Mouse (Mus musculus): Measurements from ENCODE around the gene Ier3. TPM values are rescaled to one million over a fixed set of nuclear protein-coding genes. Genes with fewer than 3 reads are reported as not detected.
"Not testable (repeated sequence)": the region's sequence is repeated elsewhere in the genome, so short reads cannot be mapped to it uniquely, and the experiment has no call there.

The Ier3 gene
- polyA plus RNA-seq, 1 experiment from 2014 or later: 149 TPM

DNA sequence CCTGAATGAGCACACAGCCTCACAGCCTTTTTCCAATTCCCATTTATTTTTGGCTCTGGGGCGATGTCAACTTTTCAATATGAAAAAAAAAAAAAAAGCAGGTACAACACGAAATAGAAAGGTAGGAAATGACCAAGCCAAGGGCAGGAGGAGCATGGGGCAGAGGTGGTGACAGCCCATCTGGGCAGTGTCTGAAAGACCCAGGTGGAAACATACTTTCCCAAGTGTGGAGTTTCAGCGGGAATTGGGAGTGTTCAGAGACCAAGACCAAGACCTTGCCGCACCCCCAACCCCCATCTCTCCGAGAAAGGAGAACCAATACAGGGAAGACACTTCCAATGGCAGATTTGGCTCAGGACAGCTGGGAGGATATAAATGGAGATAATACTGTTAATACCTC is 12.4 kb downstream of the Ier3 start:
- ATAC-seq: no peak
- TF ChIP-seq CTCF (IDR thresholded peaks at IDR 0.05): no peak
- DNase-seq (ENCODE audit: low read depth, low spot score): no peak
- H3K27me3 ChIP-seq: no peaks in the 10 kb centered on the region
- ChIA-PET CTCF (interaction anchor here (0.9 to 5.4 kb wide), 3 partner anchors 16 to 96 kb away, joined by 3 to 42 read pairs (median 4); no protein-coding TSS in a partner anchor), POLR2A (interaction anchor here (0.6 to 3.2 kb wide), 8 partner anchors 11 to 94 kb away, joined by 3 to 19 read pairs (median 5); partner anchors contain the start of genes Flot1 and Ier3)
- in situ Hi-C loops (cut with MboI; ENCODE audit: low pct_unique_long_range_greater_than_20kb): no loop called here

DNA sequence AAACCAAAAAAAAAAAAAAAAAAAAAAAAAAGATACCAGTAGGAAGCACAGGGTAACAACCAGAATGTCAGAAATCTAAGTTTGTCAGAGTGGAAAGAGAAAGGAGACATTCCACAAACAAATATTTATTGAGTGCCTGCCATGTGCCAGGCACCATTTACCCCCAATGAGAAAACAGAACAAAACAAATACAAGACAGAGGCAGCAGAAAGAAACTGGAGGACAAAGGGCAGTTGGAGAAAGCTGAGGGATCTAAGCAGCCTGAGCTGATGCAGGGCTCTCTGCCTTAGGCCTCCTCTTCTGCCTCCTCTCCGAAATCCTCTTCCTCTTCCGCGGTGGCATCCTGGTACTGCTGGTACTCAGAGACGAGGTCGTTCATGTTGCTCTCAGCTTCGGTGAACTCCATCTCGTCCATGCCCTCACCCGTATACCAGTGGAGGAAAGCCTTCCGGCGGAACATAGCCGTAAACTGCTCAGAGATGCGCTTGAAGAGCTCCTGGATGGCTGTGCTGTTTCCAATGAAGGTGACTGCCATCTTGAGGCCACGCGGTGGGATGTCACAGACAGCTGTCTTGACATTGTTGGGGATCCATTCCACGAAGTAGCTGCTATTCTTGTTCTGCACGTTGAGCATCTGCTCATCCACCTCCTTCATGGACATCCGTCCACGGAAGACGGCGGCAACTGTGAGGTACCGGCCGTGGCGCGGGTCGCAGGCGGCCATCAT is 13.4 kb downstream of the Ier3 start:
- ATAC-seq (no peak), DNase-seq (ENCODE audit: low read depth, low spot score) (no peak)
- ChIA-PET CTCF (interaction anchor here (1.0 to 6.7 kb wide), 7 partner anchors 36 to 110 kb away, joined by 3 to 42 read pairs (median 4); partner anchors contain the start of gene Dhx16), POLR2A (interaction anchor here (1.2 to 2.0 kb wide), 5 partner anchors 8 to 96 kb away, joined by 3 to 7 read pairs (median 6); partner anchors contain the start of gene Flot1)
- TF ChIP-seq CTCF (IDR thresholded peaks at IDR 0.05): no peak
- in situ Hi-C loops (cut with MboI; ENCODE audit: low pct_unique_long_range_greater_than_20kb): loop anchor here (5.0 kb wide), 2 partner anchors 37 to 82 kb away; partner anchors contain the start of genes Mrps18b and Ppp1r10
- no peaks in the 10 kb centered on the region for H3K27me3 ChIP-seq

GRCm38 (mm10) chr17:35835424-35836140 is 14.1 kb downstream of the Ier3 start:
- no peak for DNase-seq (ENCODE audit: low read depth, low spot score)
- CTCF ChIA-PET: interaction anchor here (1.0 to 6.7 kb wide), 10 partner anchors 8 to 110 kb away, joined by 3 to 42 read pairs (median 4); partner anchors contain the start of gene Dhx16
- ATAC-seq: no peak
- TF ChIP-seq CTCF (IDR thresholded peaks at IDR 0.05): no peak
- in situ Hi-C loops (cut with MboI; ENCODE audit: low pct_unique_long_range_greater_than_20kb): loop anchor here (5.0 kb wide), 2 partner anchors 37 to 82 kb away; partner anchors contain the start of genes Mrps18b and Ppp1r10
- H3K27me3 ChIP-seq: no peaks in the 10 kb centered on the region
- POLR2A ChIA-PET: interaction anchor here (1.1 to 2.0 kb wide), 7 partner anchors 9 to 97 kb away, joined by 4 to 7 read pairs (median 5); partner anchors contain the start of gene Flot1

DNA sequence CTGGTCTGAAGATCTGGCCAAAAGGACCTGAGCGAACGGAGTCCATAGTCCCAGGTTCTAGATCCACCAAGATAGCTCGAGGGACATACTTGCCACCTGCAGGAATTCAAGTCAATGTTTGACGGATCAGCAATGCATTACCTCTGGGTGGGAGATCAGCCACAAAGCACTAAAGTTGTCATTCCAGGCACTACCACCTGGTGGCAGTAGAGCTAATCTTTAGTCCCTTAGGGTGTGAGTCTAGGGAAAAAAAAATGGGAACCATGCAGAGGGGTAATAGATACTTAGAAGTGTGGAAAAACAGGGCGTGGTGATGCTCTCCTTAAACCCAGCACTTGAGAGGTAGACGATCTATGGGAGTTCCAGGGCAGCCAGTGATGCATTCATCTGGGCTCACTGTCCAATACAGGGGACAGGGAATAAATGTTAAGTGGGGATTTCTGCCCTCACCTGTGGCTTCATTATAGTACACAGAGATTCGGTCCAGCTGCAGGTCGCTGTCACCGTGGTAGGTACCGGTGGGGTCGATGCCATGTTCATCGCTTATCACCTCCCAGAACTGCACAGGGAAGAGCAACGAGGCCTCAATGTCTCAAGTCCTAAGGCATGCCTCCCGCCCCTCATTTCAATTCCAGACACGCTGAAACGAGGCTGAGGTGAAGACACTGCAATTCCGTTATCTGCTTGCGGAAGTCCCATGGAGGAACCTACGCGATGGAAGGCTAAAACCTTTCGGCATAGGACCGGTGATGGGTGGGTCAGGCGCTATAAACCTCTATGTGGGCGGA is 14.9 kb downstream of the Ier3 start:
- CTCF ChIA-PET: interaction anchor here (1.2 to 6.7 kb wide), 10 partner anchors 9 to 105 kb away, joined by 3 to 42 read pairs (median 4); partner anchors contain the start of genes Dhx16 and Ppp1r18
- in situ Hi-C loops (cut with MboI; ENCODE audit: low pct_unique_long_range_greater_than_20kb): loop anchor here (5.0 kb wide), 2 partner anchors 36 to 81 kb away; partner anchors contain the start of genes Mrps18b and Ppp1r10
- POLR2A ChIA-PET: interaction anchor here (1.0 to 2.0 kb wide), 14 partner anchors 10 to 134 kb away, joined by 3 to 13 read pairs (median 5); partner anchors contain the start of genes Flot1 and Ier3
- H3K27me3 ChIP-seq: no peaks in the 10 kb centered on the region
- TF ChIP-seq CTCF (IDR thresholded peaks at IDR 0.05): no peak
- ATAC-seq (peak; percentile 11), DNase-seq (ENCODE audit: low read depth, low spot score) (peak; percentile 74)

DNA sequence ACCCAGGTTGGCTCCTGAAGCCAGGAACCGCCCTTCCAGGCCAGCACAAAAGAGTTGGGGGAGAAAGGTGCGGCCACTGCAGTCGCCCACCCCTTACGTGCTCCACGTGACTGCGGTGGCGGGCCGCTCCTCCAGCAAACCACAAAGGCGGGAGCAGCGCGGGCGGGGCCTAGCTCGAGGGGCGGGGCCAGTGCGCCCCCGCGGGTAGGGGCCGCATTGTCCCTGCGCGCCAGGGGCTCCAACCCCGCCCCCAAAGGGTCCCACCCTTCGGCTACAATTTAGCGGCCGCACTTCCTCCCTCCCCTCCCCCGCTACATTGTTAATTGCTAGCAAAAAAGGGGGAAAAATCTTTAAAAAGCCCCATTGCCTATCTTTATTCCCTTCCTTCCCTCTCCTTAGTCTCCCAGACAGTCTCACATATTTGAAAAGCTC is 15.5 kb downstream of the Ier3 start:
- in situ Hi-C loops (cut with MboI; ENCODE audit: low pct_unique_long_range_greater_than_20kb): loop anchor here (5.0 kb wide), 2 partner anchors 35 to 80 kb away; partner anchors contain the start of genes Mrps18b and Ppp1r10
- ChIA-PET POLR2A (interaction anchor here (0.8 to 1.7 kb wide), 10 partner anchors 13 to 135 kb away, joined by 3 to 13 read pairs (median 4); partner anchors contain the start of genes Flot1 and Ier3), CTCF (interaction anchor here (1.1 to 6.7 kb wide), 7 partner anchors 28 to 99 kb away, joined by 3 to 42 read pairs (median 7); partner anchors contain the start of genes Dhx16 and Ppp1r18)
- DNase-seq (ENCODE audit: low read depth, low spot score) (no peak), ATAC-seq (no peak)
- no peaks in the 10 kb centered on the region for H3K27me3 ChIP-seq
- TF ChIP-seq CTCF (IDR thresholded peaks at IDR 0.05): no peak

DNA sequence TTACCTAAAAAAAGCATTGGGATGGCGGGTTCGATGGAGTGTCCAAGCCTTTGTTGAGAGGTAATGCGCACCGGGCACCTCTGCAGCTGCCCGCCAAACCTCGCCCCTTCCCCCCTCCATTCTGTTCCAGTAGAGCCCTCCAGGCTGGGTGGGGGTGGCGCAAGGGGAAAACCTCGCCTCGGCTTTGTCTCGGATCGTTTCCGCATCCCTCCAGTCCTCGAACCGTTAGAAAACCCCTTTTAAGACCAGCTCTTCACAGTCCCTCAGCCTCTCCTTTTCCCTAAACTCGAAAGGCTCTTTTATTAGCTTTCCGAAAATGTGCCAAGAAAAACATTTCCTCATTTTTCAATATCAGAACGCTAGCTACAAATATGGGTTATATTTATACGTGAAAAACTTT is 16.0 kb downstream of the Ier3 start:
- ChIA-PET POLR2A (interaction anchor here (0.5 to 1.7 kb wide), 10 partner anchors 13 to 136 kb away, joined by 3 to 13 read pairs (median 4); partner anchors contain the start of genes Flot1 and Ier3), CTCF (interaction anchor here (1.1 to 6.7 kb wide), 6 partner anchors 28 to 99 kb away, joined by 3 to 42 read pairs (median 6); partner anchors contain the start of gene Ppp1r18)
- DNase-seq (ENCODE audit: low read depth, low spot score) (no peak), ATAC-seq (no peak)
- in situ Hi-C loops (cut with MboI; ENCODE audit: low pct_unique_long_range_greater_than_20kb): loop anchor here (5.0 kb wide), 2 partner anchors 35 to 80 kb away; partner anchors contain the start of genes Mrps18b and Ppp1r10
- TF ChIP-seq CTCF (IDR thresholded peaks at IDR 0.05): no peak
- H3K27me3 ChIP-seq: no peaks in the 10 kb centered on the region

DNA sequence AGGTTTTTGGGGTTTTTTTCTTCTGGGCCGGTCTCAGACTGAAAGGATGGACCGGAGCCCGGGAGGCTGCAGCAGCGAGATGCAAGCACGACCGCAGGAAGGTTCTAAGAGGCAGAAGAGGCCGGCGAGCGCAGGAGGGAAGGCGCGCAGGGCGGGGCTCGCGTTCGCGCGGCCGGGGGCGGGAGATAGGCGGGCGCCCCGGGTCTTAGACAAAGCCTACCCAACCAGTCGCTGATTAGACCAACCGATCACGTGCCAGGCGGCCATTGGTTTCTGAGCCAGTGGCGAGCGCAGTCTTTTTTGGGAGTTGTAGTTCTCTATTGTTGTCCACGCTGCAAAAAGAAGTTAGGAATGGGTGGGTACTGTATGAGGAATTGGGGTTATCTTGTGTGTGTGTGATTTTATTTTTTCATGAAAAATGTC is 16.6 kb downstream of the Ier3 start, which contains the start of gene Tubb5:
Tubb5 (minus strand) TSS at position 185 of the 423 bp plus-strand sequence.
- in situ Hi-C loops (cut with MboI; ENCODE audit: low pct_unique_long_range_greater_than_20kb): loop anchor here (5.0 kb wide), 2 partner anchors 34 to 79 kb away; partner anchors contain the start of genes Mrps18b and Ppp1r10
- DNase-seq (ENCODE audit: low read depth, low spot score): peak; percentile 70
- H3K27me3 ChIP-seq: no peaks in the 10 kb centered on the region
- ChIA-PET POLR2A (interaction anchor here (0.8 to 1.7 kb wide), 6 partner anchors 12 to 130 kb away, joined by 3 to 13 read pairs (median 4); partner anchors contain the start of gene Ier3), CTCF (interaction anchor here (1.1 to 6.7 kb wide), 4 partner anchors 33 to 100 kb away, joined by 3 to 42 read pairs (median 23); no protein-coding TSS in a partner anchor)
- no peak for TF ChIP-seq CTCF (IDR thresholded peaks at IDR 0.05)
- ATAC-seq: peak; percentile 51

DNA sequence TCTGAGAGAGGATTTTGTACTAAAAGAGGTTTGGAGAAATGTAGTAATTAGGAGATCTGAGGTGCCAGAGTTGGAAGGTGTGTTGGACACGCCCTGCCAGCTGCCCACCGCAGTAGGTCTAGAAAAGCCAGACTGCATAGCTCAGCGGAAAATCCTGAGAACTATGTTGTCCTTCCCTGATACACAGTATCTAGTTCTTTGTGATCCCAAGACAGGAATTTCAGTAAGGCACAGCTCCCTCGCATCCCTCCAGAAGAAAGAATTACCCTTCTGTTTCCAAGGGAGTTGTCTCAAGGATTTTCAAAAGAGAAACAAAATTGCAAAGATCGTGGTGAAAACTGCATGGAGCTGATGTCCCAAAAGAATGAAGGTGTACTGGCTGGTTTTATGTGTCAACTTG is 17.1 kb downstream of the Ier3 start:
- DNase-seq (ENCODE audit: low read depth, low spot score) (no peak), ATAC-seq (no peak)
- CTCF ChIA-PET: interaction anchor here (6.7 kb wide), 1 partner anchor 36 kb away, joined by 39 read pairs; no protein-coding TSS in a partner anchor
- in situ Hi-C loops (cut with MboI; ENCODE audit: low pct_unique_long_range_greater_than_20kb): loop anchor here (5.0 kb wide), 2 partner anchors 34 to 79 kb away; partner anchors contain the start of genes Mrps18b and Ppp1r10
- POLR2A ChIA-PET: interaction anchor here (0.8 to 1.7 kb wide), 5 partner anchors 12 to 137 kb away, joined by 3 to 6 read pairs (median 3); no protein-coding TSS in a partner anchor
- TF ChIP-seq CTCF (IDR thresholded peaks at IDR 0.05): no peak
- H3K27me3 ChIP-seq: no peaks in the 10 kb centered on the region

- in situ Hi-C loops (cut with MboI; ENCODE audit: low pct_unique_long_range_greater_than_20kb): loop anchor here (5.0 kb wide), 2 partner anchors 33 to 78 kb away; partner anchors contain the start of genes Mrps18b and Ppp1r10
- DNase-seq (ENCODE audit: low read depth, low spot score); ATAC-seq; H3K27me3 ChIP-seq: not testable (repeated sequence)
- POLR2A ChIA-PET: interaction anchor here (0.8 to 1.4 kb wide), 4 partner anchors 28 to 137 kb away, joined by 3 to 6 read pairs (median 4); no protein-coding TSS in a partner anchor
- CTCF ChIA-PET: interaction anchor here (0.9 to 6.7 kb wide), 2 partner anchors 11 to 35 kb away, joined by 3 to 39 read pairs; no protein-coding TSS in a partner anchor
Measured at GRCm38 (mm10) chr17:35839002-35839401, 17.5 kb downstream of the Ier3 start.

Measured in Patski (cell line).